Mouse (Mus musculus) embryo, embryonic 10 days (tissue): ENCODE data around the gene Ifngr2.

Experiments
- DNase-seq: peaks from one replicate; pipeline ENCODE4 v3.0.0-alpha.2; 2015; ENCODE audit warnings: low spot score

Gene Ifngr2

GRCm38 (mm10) chr16:91609501-91610245, 62.8 kb downstream of the Ifngr2 start:
- no peak for DNase-seq

- no peak for DNase-seq
Observed at GRCm38 (mm10) chr16:91611248-91611647, 64.4 kb downstream of the Ifngr2 start.

- DNase-seq, result no peak
Observed at GRCm38 (mm10) chr16:91612525-91612924, 65.7 kb downstream of the Ifngr2 start.

GRCm38 (mm10) chr16:91614552-91614951, 67.7 kb downstream of the Ifngr2 start:
- DNase-seq, result no peak
